Mouse (Mus musculus) stomach, postnatal 0 days (tissue): ENCODE measurements around the gene Slc36a4.

Experiments used
- CTCF ChIP-seq: IDR thresholded peaks from 2 replicates; pipeline ENCODE4 v1.5.1; 2016; ENCODE audit warnings: antibody characterized with exemption, low read depth, mild to moderate bottlenecking, moderate library complexity
- EP300 ChIP-seq: optimal IDR thresholded peaks from 2 replicates; pipeline ENCODE3; 2016; ENCODE audit warnings: antibody characterized with exemption

- TF ChIP-seq CTCF (no peak), EP300 (no peak)
Observed at GRCm38 (mm10) chr9:15715193-15715989, 5.9 kb downstream of the Slc36a4 start.
